ENCODE assay signal across 9 mouse cellular contexts in genomic region chr3:126931884-126932506, GRCm38 (mm10).
DNase-seq lines count a peak whose midpoint lies in the region; ATAC-seq and TF ChIP-seq lines count a peak whose summit lies in the region.
"Had no signal": no experiment of that assay in that cellular context is flagged by ENCODE, and none has a peak within 500 bp of the region (broad histone marks: within the 10 kb centered on the region; RNA-seq: fewer than 3 reads in every experiment).

No protein-coding gene starts in this region.

- H3K9me3 ChIP-seq in heart, embryonic 12.5 days (replicated peaks), result no peaks in the 10 kb centered on the region
- H3K9me3 ChIP-seq: limb, embryonic 13.5 days had no signal

- H3K27me3 ChIP-seq in heart, embryonic 12.5 days (replicated peaks), result no peaks in the 10 kb centered on the region
- H3K27me3 ChIP-seq: limb, embryonic 13.5 days had no signal

- no peaks in the 10 kb centered on the region for H3K4me1 ChIP-seq in heart, embryonic 12.5 days (replicated peaks)
- peaks cover 6% of the 10 kb centered on the region for H3K4me1 ChIP-seq in embryonic fibroblast, embryonic 13.5 days (ENCODE audit: control insufficient read depth, insufficient read depth, low read length)
- H3K4me1 ChIP-seq: limb, embryonic 13.5 days had no signal

- H3K36me3 ChIP-seq in heart, embryonic 12.5 days, result peaks cover 35% of the 10 kb centered on the region

- H3K4me3 ChIP-seq in heart, embryonic 12.5 days, result no peak overlapping the region
- H3K4me3 ChIP-seq in embryonic fibroblast, embryonic 13.5 days (ENCODE audit: insufficient read depth, low read length), result no peak overlapping the region
- H3K4me3 ChIP-seq: limb, embryonic 13.5 days had no signal

- WGBS in heart, embryonic 12.5 days, result 68% methylated on average over 4 of the region's 4 CpGs

- no peak for ATAC-seq in heart, embryonic 12.5 days (ENCODE audit: insufficient number of reproducible peaks, low FRiP score)

- H3K27ac ChIP-seq in heart, embryonic 12.5 days (ENCODE audit: poor library complexity, severe bottlenecking), result no peak overlapping the region
- no peak overlapping the region for H3K27ac ChIP-seq in embryonic fibroblast, embryonic 13.5 days (ENCODE audit: insufficient read depth, low read length)
- H3K27ac ChIP-seq: limb, embryonic 13.5 days had no signal

- H3K9ac ChIP-seq in heart, embryonic 12.5 days, result no peak overlapping the region
- H3K9ac ChIP-seq: limb, embryonic 13.5 days had no signal

- peak; percentile 32; the same call in 1 of the 2 replicates for TF ChIP-seq CTCF in embryonic fibroblast, embryonic 13.5 days (IDR thresholded peaks at IDR 0.05; ENCODE audit: borderline replicate concordance, insufficient read depth, low read length)

- TF ChIP-seq POLR2A in embryonic fibroblast, embryonic 13.5 days (IDR thresholded peaks at IDR 0.05; ENCODE audit: low read depth, low read length), result no peak

- peak; percentile 42 for DNase-seq in heart, postnatal 4 days
- DNase-seq in right cerebral cortex, postnatal 10 days (ENCODE audit: low spot score in 2 of 2), result peak; percentile 60 to 62
- no peak for DNase-seq in right cerebral cortex, adult 18-20 months
- peak; percentile 45 for DNase-seq in retina, postnatal 1 day
- no peak for DNase-seq in c-Kit-positive CD71-positive TER-119-positive erythroid progenitor cells, embryonic 14.5 days (ENCODE audit: low spot score)
- no peak for DNase-seq in heart, adult 18-20 months

- no peak overlapping the region for H3K4me2 ChIP-seq in heart, embryonic 12.5 days
- H3K4me2 ChIP-seq: limb, embryonic 13.5 days had no signal

Comparison
In these comparisons a context has a peak if more than half of its experiments do, and no peak if none do; other contexts are left out.
1. DNase-seq: peak in heart, postnatal 4 days (single experiment), right cerebral cortex, postnatal 10 days (2 of 2) and retina, postnatal 1 day (single experiment); none in right cerebral cortex, adult 18-20 months (single experiment), c-Kit-positive CD71-positive TER-119-positive erythroid progenitor cells, embryonic 14.5 days (single experiment) and heart, adult 18-20 months (0 of 2).